Mouse (Mus musculus) left cerebral cortex, postnatal 10 days (tissue): ENCODE results near the gene Cldn16. TPM values are rescaled to one million over a fixed set of nuclear protein-coding genes. Genes with fewer than 3 reads are reported as not detected.

Experiments
- DNase-seq, 2 experiments: peaks; one replicate each; pipeline ENCODE4 v3.0.0; 2021 to 2022; ENCODE audit warnings: low spot score in 2 of 2, mixed read lengths in 1 of 2; ENCODE audit errors: extremely low spot score in 1 of 2
- intact Hi-C: fragments of 180-260 bp; cut with DNase I; formaldehyde crosslinking; loops from one replicate; pipeline ENCODE4 v1.15.1; 2025
- total RNA-seq, 2 experiments: library from RNA; stranded (reverse); gene quantifications; 2 replicates each; pipeline ENCODE4 v1.2.3; 2021

The Cldn16 gene
- total RNA-seq, 2 experiments from 2014 or later: not detected

DNA sequence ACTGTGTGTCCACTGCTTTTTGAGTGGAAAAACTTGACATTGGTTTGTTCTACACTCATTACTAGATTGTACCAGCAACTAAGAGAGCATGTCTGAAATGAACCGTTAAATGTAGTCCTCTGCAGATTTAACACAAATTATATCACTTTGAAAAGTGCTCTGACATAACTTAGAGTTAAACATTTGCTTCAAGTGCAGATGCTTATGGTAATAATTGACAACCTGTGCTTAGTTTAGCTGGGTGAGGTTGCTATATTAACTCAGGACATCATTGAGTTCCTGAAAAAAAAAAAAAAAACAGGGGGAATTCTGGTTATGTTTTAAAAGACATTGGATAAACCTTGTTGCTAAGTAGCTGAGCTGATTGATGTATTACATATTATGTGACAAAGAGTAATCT is 67.5 kb downstream of the Cldn16 start:
- intact Hi-C loops: no loop called here
- no peak for DNase-seq

DNA sequence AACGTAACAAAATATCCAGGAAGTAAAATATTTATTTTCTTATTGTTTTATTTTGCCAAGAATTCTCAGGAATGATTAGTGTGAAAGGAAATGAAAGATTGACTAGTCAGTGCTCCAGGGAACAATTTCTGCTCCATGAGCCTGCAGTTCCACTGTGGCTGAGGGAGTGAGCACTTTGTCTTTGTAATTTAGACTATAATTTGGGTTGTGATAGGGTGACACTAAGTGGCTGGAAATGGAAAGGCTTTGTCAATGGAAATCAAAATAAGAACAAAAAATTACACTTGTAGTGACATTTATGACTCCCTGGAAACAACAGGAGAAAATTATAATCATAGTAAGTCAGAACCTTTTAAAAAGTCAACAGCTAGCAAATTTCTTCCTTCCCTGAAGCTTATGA is 69.4 kb downstream of the Cldn16 start:
- intact Hi-C loops: no loop called here
- DNase-seq: no peak

Other genes starting within 250 kb of the Cldn16 start
- 1 to 10 TPM; 2.9 to 3.5 TPM for gene Cldn1, start 91.3 kb upstream of the Cldn16 start, total RNA-seq
- gene Tmem207, start 63.6 kb downstream of the Cldn16 start, total RNA-seq: not detected
- gene Il1rap, start 118.6 kb downstream of the Cldn16 start, total RNA-seq: 10 to 100 TPM; 21.9 to 24.4 TPM